Mouse (Mus musculus) Muller cell, postnatal 12 days (primary cell): ENCODE measurements around the gene Cdkl4.
"Not testable (repeated sequence)": the region's sequence is repeated elsewhere in the genome, so short reads cannot be mapped to it uniquely, and the experiment has no call there.

Source experiments
- DNase-seq: peaks from one replicate; pipeline ENCODE4 v3.0.0-alpha.2; 2015; ENCODE audit errors: inconsistent ontology term

Gene Cdkl4

DNA sequence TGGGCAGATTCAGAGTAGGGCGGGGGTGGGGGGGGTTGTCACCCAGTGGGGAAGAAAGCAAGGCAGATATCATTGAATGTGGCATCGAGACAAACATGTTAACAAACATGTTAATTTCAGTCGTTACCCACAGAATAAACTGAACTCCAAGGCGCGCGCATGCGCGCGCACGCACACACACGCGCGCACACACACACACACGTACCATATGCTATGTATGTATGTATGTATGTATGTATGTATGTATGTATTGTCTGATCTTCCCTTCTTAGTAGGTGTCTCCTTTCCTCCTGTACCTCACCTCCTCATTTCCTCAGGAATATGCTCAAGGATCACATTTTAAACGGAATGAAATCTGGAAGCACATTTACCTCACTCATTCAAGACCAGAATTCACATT lies at the start of gene Cdkl4:
Cdkl4 (minus strand) TSS at position 175 of the 400 bp plus-strand sequence.
- DNase-seq, result no peak

DNA sequence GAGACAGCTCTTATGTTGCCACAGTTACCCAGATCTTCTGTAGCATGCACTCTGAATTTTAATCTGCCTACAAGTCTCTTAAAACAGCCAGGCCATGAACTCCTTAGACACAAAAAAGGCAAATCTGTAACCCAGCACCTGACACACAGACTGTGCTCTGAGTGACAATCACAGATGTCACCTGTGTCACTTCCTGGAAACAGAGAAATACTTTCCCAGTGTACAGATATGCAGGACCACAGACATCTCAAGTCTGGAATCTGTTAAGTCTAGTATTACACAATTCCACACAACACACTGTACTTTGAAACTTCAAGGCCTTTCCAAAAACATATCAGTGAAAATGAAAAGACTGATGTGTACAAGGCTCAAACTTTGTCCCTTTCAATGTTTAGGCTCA lies 47.4 kb upstream of the Cdkl4 start:
- DNase-seq, result no peak

DNA sequence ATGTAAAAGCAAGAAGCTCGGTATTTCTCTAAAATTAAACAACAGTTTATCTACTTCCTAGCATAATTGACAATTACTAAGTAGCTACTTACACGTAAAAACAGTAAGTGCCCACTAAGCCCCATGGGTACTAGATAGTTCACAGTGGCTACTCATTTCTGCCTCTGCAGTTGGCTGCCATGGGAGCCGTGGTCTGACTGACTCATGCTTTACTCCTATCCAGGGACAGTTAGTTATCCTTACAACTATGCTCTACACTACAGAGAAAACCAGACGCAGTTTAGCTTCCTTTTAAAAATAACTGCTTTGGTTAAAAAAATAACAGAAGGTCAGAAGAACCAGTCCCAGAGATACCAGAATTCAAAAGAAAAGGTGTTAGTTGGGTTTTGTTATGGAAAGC lies 44.1 kb upstream of the Cdkl4 start:
- no peak for DNase-seq

DNA sequence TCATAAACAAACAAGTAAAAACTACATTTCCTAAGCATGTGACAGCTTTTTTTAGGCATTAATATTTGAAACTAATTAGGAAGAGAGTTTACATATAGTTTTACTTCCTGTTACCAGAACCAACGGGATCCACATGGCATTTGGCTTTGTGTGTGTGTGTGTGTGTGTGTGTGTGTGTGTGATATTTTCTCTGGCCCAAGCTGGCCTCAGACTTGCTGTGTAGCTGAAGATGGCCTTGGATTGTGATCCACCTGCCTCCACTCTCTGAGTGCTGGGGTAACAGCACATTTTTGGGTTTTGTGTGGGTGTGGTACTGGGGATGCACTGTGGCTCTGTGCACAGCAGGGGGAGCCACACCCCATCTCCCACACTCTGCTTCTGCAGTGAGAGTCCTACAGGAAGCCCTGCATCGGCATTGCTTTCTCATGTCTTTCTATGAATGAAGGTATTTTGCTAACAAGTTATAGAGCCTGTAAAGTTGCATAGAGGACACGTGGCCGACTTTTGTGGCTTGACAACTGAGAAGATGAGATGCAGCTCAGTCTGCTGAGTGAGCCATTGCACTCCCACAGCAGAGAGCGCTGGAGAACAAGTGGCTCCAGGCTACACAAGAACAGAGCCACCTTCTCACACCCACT lies 43.3 kb upstream of the Cdkl4 start:
- peak; percentile 55 for DNase-seq

DNA sequence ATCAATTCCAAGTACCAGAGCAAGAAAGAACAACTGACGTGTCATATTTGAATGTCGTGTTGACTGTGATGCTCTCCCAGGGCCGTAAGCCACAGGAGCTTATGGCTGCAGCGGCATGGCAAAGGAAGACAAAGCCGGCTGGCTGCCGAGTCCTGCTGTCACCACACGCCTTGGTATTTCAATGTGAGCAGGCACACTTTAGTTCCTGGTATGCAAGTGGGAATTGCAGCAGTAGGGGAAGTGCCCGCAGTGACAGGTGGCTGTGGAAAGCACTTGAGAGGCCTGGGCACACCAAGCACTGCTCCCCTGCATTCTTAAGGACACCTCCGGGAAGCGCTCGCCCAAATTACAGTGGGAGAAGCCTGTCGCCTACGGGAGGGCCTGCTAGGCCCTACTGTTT lies 41.9 kb upstream of the Cdkl4 start:
- no peak for DNase-seq

DNA sequence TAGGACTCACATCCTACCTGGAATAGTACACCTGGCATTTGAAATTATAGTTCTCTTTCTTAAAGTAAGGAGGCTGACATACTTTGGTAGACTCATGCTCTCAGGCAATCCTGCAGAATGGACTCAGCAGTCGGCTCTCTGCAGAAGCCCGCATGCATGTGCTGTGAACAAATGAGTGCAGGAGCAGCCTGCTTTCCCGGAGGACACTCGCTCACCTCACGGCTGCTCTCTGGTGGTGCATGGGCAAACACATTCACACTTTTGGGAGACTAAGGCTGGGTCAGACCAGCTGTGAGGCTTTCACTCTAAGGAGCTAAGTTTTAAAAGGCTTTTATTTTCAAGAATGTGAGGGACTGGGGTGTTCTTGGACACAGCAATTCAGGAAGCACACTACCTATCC lies 41.3 kb upstream of the Cdkl4 start:
- DNase-seq, result no peak

DNA sequence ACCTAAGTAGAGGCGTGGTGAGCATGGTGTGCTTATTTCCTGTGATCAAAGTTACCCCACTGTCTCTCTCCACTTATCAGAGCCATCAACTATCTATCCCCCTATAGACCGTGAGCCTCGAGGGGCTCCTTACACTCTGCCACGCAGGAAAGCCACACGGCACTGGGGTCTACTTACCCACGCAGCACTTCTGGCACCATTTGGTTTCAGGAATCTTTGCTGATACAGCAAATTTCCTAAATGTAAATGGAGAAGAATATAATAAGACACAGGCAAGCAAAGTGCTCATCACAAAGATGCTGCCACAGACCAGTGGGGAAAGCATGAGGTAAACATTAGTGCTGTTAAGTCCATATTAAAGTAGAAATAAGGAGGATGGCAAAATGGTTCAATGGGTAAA lies 26.2 kb upstream of the Cdkl4 start:
- DNase-seq, result no peak

DNA sequence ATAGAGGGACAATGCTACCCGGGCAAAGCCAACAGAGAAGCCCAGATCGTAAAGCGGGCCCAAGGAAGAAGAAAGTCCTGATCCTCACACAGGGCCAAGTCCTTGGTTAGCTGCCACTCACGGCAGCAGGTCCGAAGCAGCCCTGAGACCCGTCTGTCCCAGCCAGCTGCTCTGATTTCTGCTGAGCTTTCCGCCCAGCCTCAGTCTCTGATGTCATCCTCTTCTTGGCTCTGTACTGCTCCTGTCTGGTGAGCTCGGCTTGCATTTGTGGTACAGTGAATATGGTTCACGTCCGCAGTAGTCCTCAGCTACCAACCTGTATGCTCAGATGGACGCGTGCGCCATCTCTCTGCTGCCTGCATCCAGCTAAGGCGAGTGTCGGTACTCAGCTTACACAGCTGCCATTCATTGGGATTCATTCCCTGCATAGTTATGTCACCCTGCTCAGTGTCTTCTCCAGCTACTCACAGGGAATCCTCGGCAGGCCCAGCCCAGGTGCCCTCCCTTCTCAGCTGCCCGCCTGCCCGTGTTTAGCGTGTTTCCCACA lies 25.5 kb upstream of the Cdkl4 start:
- no peak for DNase-seq

DNA sequence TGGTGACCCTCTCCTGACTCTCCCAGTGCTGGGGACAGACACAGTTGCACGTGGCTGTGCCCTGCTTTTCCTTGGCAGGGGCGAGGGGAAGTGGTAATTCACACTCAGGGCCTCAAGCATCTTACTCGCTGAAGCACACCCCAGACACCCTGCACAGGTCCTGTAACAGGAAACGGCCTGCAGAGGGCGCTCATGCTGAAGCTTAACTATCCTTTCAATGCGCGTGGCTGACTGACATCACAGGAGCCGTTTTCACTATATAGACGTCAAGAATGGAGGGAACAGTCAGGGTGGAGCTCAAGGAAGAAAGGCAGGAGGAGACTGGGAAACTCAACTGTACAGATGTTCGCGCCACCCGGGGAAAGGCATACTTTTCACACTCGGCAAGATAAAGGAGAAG lies 23.8 kb upstream of the Cdkl4 start:
- DNase-seq, result no peak

DNA sequence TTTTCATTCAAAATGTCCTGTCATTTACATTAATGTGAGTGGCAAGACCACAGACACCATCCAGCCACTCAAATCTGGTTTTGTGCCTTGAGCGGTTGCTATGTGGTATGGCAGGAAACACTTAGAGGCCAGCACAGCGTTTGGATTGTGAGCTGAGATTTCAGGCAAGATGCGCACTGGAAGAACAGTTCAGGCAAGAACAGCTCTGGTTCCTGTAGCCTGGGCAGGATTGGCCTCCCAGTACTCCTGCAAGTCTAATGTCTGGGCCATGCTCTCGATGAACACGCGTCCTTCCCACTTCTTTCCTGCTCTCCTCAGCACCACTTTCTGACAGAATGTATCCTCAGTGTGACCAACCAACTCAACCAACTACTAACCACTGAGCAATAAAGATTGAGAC lies 5.4 kb upstream of the Cdkl4 start:
- DNase-seq, result no peak

DNA sequence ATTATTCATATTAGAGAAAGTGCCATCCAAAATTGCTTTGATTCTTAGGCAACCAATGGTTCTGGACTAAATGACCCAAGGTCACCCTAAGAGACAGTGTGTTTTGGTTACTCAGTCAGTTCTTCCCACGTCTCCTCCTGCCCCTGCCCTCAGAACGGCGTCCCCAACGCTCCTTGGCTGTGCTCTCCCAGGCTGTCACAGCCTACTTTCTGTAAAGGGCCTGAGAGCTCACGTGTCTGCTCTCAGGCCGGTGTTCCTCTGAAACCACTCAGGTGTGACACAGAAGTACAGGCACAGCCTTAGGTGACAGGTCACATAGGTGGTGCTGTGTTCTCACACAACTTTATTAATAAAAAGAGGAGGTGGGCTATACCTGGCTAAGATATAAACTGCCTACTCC lies 2.3 kb upstream of the Cdkl4 start:
- no peak for DNase-seq

DNA sequence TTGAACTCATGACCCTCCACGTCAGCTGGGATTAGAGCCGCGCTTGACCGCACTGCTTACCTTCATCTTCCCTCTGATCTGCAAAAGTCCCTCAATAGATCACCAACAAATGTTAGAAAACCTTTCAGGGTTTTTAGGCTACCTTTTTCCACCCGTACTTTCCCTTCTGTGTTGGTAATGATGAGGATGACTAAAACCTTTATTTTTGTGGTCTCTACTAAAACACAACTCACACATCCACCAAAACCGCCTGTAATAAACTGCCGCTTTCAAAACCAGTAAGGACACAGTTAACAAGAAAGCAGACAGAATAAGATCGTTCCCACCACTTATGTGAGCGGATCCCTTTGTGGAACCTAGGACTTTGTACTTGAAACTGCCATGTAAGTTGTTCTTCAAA lies 1.5 kb upstream of the Cdkl4 start:
- DNase-seq, result no peak

DNA sequence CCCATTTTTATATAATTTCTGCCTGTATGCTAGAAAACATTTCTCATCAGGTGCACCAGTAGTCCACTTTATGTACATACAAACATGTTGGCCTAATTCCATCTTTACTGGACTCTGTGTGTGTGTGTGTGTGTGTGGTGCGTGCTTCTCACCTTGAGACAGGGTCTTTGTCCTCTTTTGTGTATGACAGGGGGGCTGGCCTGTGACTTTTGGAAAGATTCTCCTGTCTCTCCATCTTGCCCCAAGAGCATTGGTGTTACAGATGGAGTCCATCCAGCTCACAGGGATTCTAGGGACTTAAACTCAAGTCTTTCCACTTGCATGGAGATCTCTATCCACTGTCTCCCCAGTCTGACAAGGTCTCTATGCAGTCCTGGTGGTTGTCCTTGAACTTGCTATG lies 428 bp upstream of the Cdkl4 start:
- no peak for DNase-seq

DNA sequence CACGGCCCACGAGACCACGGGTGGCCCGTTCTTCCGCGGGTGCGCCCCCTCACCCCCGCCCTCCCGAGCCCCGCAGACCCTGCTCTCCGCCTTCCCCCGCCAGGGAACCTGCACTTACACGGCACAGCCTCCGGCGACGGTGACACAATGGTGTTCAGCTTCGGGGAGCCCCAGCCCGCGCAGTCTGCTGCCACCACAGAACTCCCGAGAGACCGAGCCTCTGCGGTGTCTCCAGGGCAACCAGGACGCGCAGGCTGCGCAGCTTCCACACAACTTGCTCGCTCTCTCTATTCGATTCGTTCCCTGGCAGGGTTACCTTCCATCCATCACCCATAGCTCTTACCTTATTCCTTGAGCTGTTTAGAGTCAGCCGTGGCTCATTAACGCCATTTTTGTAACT lies 399 bp downstream of the Cdkl4 start:
- peak; percentile 62 for DNase-seq

DNA sequence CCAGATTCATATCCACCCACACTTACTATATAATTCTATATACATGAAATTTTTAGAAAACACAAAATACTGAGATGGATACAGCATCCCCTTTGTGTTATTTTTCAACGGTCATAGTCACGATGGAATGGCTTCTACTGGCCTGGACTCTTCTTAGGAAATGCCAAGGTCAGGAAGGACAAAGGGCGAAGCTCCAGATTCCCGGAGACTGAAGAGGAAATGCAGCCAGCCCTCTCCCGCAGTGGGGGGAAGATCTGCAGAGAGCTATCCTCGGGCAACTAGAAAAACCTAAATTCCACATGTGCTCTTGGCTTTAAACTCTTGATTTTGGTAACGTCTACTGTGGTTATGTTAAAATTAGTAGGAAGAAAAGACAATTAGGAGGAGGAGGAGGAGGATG lies 2.6 kb downstream of the Cdkl4 start:
- no peak for DNase-seq

DNA sequence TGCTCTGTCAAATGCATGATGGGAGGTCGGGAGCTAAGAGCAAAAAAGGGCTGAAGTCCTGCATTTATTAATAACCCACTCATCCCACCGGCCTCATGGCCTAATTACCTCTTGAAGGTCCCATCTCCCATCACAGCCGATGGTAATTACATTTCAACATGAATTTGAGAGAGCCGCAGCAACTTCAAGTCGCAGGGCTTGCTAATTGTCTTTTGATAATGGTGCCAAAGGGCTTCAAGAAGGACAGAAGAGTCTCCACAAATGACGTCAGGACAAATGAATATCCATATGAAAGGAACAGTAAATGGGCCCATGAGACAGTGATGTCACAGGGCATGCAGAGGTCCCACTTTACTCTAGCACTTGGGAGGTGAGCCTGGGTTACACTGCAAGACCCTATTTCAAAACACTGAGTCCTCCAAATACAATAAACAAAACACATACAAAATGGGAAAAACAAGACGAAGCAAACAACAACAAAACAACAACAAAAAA lies 3.1 kb downstream of the Cdkl4 start:
- DNase-seq, result no peak

DNA sequence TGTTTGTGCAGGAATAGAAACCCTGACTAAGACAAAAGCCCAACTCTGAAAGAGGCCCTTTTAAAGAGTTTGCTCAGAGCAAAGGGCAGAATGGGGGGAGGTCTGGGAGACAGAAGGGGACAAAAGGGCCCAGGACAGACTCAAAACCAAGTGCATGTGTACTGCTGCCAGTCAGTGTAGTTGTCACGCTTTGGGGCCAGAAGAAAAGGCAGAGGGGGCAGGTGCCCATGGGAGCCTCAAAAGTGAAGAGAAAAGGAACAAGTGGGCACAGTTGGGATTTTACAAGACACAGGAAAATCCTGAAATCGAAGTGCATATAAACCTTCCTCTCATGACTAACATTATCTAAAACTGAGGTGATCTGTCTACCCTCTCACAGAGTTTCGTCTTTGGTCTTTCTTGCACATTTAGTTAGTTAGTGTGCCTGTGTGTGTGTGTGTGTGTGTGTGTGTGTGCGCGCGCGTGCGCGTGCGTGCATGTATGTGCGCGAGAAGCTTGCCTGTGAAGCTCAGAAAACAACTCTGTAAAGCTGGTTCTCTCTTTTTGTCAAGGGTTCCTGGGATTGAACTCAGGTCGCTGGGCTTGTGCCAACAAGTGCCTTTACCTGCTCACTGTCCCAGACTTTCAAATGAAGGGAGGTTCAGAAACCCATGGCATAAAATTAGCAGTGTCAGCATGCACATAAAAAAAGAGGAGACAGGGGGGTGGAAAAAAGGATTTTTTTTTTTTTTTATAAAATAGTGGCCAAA lies 5.3 kb downstream of the Cdkl4 start:
- no peak for DNase-seq

DNA sequence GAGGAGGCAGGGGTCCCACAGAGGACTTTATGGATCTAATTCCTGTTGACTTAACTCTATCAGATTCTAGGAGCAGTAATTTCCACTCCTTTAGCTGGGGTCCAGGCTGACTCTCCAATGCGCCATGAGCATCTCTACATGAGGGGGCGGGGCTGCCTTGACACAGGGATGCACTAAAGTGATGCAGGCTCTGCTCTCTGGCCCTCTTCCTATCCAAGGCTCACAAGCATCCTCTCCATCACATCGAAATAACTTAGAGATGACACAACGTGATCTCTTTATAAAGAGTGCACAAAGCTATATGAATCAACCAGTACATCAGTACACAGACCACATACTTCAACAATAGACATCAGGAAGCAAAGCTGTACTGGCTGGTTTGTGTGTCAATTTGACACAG lies 6.2 kb downstream of the Cdkl4 start:
- no peak for DNase-seq

DNA sequence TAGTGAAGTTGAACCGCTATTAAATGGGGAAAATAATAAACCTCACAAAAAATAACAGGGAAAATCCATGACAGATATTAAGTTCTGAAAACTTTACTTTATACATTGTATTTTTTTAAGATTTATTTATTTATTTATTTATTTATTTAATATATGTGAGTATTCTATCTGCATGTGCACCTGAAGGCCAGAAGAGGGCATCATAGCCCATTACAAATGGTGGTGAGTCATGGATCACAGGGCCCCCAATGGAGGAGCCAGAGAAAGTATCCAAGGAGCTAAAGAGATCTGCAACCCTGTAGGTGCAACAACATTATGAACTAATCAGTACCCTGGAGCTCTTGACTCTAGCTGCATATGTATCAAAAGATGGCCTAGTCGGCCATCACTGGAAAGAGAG lies 7.9 kb downstream of the Cdkl4 start:
- DNase-seq, result not testable (repeated sequence)

DNA sequence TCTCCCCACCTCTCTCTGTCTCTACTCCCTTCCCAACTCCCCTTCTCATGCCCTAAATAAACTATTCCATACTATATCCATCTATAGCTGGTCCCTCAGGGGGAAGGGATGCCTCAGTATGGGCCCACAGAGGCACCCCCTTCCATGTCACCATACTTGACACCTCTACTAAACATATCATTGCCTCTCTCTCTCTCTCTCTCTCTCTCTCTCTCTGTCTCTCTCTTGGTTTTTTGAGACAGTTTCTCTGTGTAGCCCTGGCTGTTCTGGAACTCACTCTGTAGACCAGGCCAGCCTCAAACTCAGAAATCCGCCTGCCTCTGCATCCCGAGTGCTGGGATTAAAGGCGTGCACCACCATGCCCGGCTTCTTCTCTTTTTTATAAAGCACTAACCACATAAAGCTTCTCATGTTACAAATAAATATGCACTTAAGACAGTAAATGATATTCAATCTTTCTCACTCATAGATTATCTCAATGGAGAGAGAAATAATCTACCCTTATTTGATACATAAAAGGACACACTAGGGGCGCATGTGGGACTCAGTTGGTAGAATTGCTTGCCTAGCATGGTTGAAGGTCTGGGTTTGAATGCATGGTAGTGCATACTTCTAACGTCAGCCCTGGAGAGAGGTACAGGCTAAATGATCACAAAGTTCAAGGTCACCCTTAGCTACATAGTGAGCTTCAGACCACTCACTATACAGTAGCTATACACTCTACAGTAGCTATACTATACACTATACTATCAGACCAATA lies 8.6 kb downstream of the Cdkl4 start:
- no peak for DNase-seq

DNA sequence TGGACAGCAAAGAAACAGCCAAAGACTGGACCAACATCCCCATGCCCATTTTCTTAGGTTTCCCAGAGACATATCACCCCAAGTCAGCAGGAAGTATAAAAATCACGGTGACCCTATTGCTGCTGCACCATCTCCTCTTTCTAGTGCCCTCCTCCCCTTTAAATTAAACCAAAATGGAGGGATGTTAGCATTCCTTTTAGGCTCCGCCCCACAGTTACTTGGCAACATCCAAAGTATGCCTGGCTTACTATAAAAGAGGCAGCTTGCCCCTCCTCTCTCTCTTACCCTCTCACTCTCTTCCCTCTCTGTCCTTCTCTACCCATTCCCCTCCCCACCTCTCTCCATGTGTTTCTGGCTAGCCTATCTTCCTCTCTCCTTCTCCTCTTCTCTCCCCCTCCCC lies 9.2 kb downstream of the Cdkl4 start:
- DNase-seq, result no peak

DNA sequence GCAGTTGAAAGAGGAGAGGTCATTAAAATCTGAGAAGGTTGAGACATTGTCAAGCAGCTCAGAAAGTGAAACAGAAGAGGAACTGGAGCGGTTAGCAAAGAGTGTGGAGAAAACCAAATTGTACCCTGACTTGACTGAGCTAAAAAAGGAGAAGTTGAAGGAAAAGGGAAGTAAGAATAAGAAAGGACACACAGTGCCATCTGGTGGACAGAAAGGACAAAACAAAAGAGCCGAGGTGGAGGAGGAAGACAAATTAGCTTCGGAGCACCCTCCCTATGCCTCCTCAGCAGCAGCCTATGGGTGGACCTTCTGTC lies 13.0 kb downstream of the Cdkl4 start:
- DNase-seq, result no peak
